In genomic region chr8:71562751-71563150, GRCm38 (mm10) we compare ENCODE assay signal across 8 mouse cellular contexts. TPM values are rescaled to one million over a fixed set of nuclear protein-coding genes. Genes with fewer than 3 reads are reported as not detected.
DNase-seq lines count a peak whose midpoint lies in the region; ATAC-seq and TF ChIP-seq lines count a peak whose summit lies in the region.
"Had no signal": no experiment of that assay in that cellular context is flagged by ENCODE, and none has a peak within 500 bp of the region (broad histone marks: within the 10 kb centered on the region; RNA-seq: fewer than 3 reads in every experiment).

No protein-coding gene starts in this region.

- no peak overlapping the region for H3K27ac ChIP-seq in cortical plate, adult 2 months (ENCODE audit: insufficient read depth, low read length)
- H3K27ac ChIP-seq in intestine, embryonic 15.5 days = no peak overlapping the region
- no peak overlapping the region for H3K27ac ChIP-seq in limb, embryonic 15.5 days
- H3K27ac ChIP-seq in midbrain, embryonic 16.5 days (ENCODE audit: low read length) = no peak overlapping the region
- H3K27ac ChIP-seq in spleen, adult 2 months (ENCODE audit: insufficient read depth, low read length) = no peak overlapping the region

- peaks cover 44% of the 10 kb centered on the region for H3K27me3 ChIP-seq in intestine, embryonic 15.5 days (replicated peaks)
- H3K27me3 ChIP-seq in limb, embryonic 15.5 days = peaks cover 77% of the 10 kb centered on the region
- peaks cover 55% of the 10 kb centered on the region for H3K27me3 ChIP-seq in midbrain, embryonic 16.5 days (ENCODE audit: control insufficient read depth, insufficient read depth, low read depth, low read length)
- H3K27me3 ChIP-seq in spleen, adult 2 months (ENCODE audit: control insufficient read depth, insufficient read depth, low read length) = no peaks in the 10 kb centered on the region

- peak; percentile 88 to 91 for DNase-seq in adrenal gland, adult 18-20 months (ENCODE audit: low spot score in 2 of 2)
- peak; percentile 79 to 84 for DNase-seq in gastrocnemius, postnatal 4 days (ENCODE audit: low spot score in 2 of 2)
- DNase-seq in spleen, adult 2 months (ENCODE audit: low read depth in 1 of 2, low spot score in 2 of 2) = peak; percentile 38 to 81

- peak overlapping the region; percentile 29; the same call in 1 of the 2 replicates for H3K9ac ChIP-seq in intestine, embryonic 15.5 days
- no peak overlapping the region for H3K9ac ChIP-seq in limb, embryonic 15.5 days
- H3K9ac ChIP-seq in midbrain, embryonic 16.5 days (ENCODE audit: low read depth, low read length) = peak overlapping the region; percentile 55

- no peak for TF ChIP-seq POLR2A in cortical plate, adult 2 months (IDR thresholded peaks at IDR 0.05; ENCODE audit: extremely low read depth, insufficient read depth, low read length)
- no peak for TF ChIP-seq POLR2A in spleen, adult 2 months (IDR thresholded peaks at IDR 0.05; ENCODE audit: low read depth, low read length)

- no peaks in the 10 kb centered on the region for H3K36me3 ChIP-seq in intestine, embryonic 15.5 days
- H3K36me3 ChIP-seq in limb, embryonic 15.5 days = no peaks in the 10 kb centered on the region
- H3K36me3 ChIP-seq in midbrain, embryonic 16.5 days (ENCODE audit: control insufficient read depth, insufficient read depth, low read length) = no peaks in the 10 kb centered on the region
- no peaks in the 10 kb centered on the region for H3K36me3 ChIP-seq in spleen, adult 2 months (ENCODE audit: control insufficient read depth, insufficient read depth, low read length)

- under 1% methylated on average over 33 of the region's 33 CpGs for WGBS in intestine, embryonic 15.5 days
- WGBS in limb, embryonic 15.5 days = 1% methylated on average over 33 of the region's 33 CpGs
- under 1% methylated on average over 33 of the region's 33 CpGs for WGBS in midbrain, embryonic 16.5 days
- WGBS in spleen, adult 2 months = 1% methylated on average over 33 of the region's 33 CpGs

- no peaks in the 10 kb centered on the region for H3K9me3 ChIP-seq in intestine, embryonic 15.5 days
- no peaks in the 10 kb centered on the region for H3K9me3 ChIP-seq in limb, embryonic 15.5 days
- no peaks in the 10 kb centered on the region for H3K9me3 ChIP-seq in midbrain, embryonic 16.5 days (replicated peaks; ENCODE audit: control insufficient read depth, low read length, poor library complexity, severe bottlenecking)

- ATAC-seq in intestine, embryonic 15.5 days = peak; percentile 48
- ATAC-seq in limb, embryonic 15.5 days (ENCODE audit: insufficient number of reproducible peaks, low FRiP score, low TSS enrichment, low read depth) = no peak
- ATAC-seq in midbrain, embryonic 16.5 days = peak; percentile 46; the same call in 1 of the 2 replicates

- TF ChIP-seq CTCF in cortical plate, adult 2 months (IDR thresholded peaks at IDR 0.05; ENCODE audit: extremely low read depth, insufficient read depth, low read length) = peak; percentile 44
- peak; percentile 89 for TF ChIP-seq CTCF in spleen, adult 2 months (IDR thresholded peaks at IDR 0.05; ENCODE audit: extremely low read depth, insufficient read depth, insufficient read length, insufficient replicate concordance)

- H3K4me3 ChIP-seq in cortical plate, adult 2 months (ENCODE audit: insufficient read depth, low read length) = no peak overlapping the region
- H3K4me3 ChIP-seq in intestine, embryonic 15.5 days (replicated peaks) = peak overlapping the region; percentile 26
- peak overlapping the region; percentile 32 for H3K4me3 ChIP-seq in limb, embryonic 15.5 days
- H3K4me3 ChIP-seq in midbrain, embryonic 16.5 days (ENCODE audit: low read depth, low read length) = peak overlapping the region; percentile 28
- no peak overlapping the region; the same call in 1 of the 2 replicates for H3K4me3 ChIP-seq in spleen, adult 2 months (ENCODE audit: extremely low read depth, insufficient read depth, insufficient read length)

- no peaks in the 10 kb centered on the region for H3K4me1 ChIP-seq in cortical plate, adult 2 months (ENCODE audit: control insufficient read depth, insufficient read depth, low read length)
- peaks cover 18% of the 10 kb centered on the region for H3K4me1 ChIP-seq in intestine, embryonic 15.5 days (replicated peaks)
- H3K4me1 ChIP-seq in limb, embryonic 15.5 days = peaks cover 23% of the 10 kb centered on the region
- H3K4me1 ChIP-seq in midbrain, embryonic 16.5 days (ENCODE audit: control insufficient read depth, insufficient read depth, low read length) = peaks cover 13% of the 10 kb centered on the region
- peaks cover 11% of the 10 kb centered on the region for H3K4me1 ChIP-seq in spleen, adult 2 months (ENCODE audit: control insufficient read depth, insufficient read depth, insufficient read length)

- peak overlapping the region; percentile 61 for H3K4me2 ChIP-seq in intestine, embryonic 15.5 days (replicated peaks)
- H3K4me2 ChIP-seq in limb, embryonic 15.5 days = peak overlapping the region; percentile 54
- peak overlapping the region; percentile 47 for H3K4me2 ChIP-seq in midbrain, embryonic 16.5 days (ENCODE audit: low read length)

RNA-seq across cellular contexts. Expression of gene Nxnl1, which starts 3.6 kb away (rescaled TPM):
- total RNA-seq in adrenal gland, adult 18-20 months (2021) = 1 to 10 TPM in 1 of 2 experiments, under 1 TPM in 1; 0.64 to 1.0 TPM
- 0.04 and 0.08 TPM in 2 replicates for polyA plus RNA-seq in cortical plate, adult 2 months (2012; rRNA removed)
- under 1 TPM; 0.26 to 0.29 TPM for total RNA-seq in gastrocnemius, postnatal 4 days (2021)
- 0.06 TPM in 1 of 2 replicates, not detected in the other for polyA plus RNA-seq in intestine, embryonic 15.5 days (2015; fragmentation: Nextera tagmentation; extraction: Ambion mirVana)
- polyA plus RNA-seq in limb, embryonic 15.5 days (2015; fragmentation: Nextera tagmentation; extraction: Ambion mirVana) = 0.14 TPM in 1 of 2 replicates, not detected in the other
- not detected in 2 replicates for polyA plus RNA-seq in midbrain, embryonic 16.5 days (2015; fragmentation: Nextera tagmentation; extraction: Ambion mirVana)
- not detected in 2 replicates for polyA plus RNA-seq in spleen, adult 2 months (2012; rRNA removed)
- total RNA-seq: left cerebral cortex, postnatal 10 days had no signal

RNA-seq across cellular contexts. Expression of gene Tmem221, which starts 4.1 kb away (rescaled TPM):
- 1 to 10 TPM; 3.6 to 7.4 TPM for total RNA-seq in adrenal gland, adult 18-20 months (2021)
- polyA plus RNA-seq in cortical plate, adult 2 months (2012; rRNA removed) = 0.19 and 0.30 TPM in 2 replicates
- total RNA-seq in gastrocnemius, postnatal 4 days (2021) = under 1 TPM in 1 of 2 experiments, not detected in 1; 0.21 TPM
- 2.1 and 2.8 TPM in 2 replicates for polyA plus RNA-seq in intestine, embryonic 15.5 days (2015; fragmentation: Nextera tagmentation; extraction: Ambion mirVana)
- 0.74 and 0.84 TPM in 2 replicates for polyA plus RNA-seq in limb, embryonic 15.5 days (2015; fragmentation: Nextera tagmentation; extraction: Ambion mirVana)
- 0.17 TPM in 1 of 2 replicates, not detected in the other for polyA plus RNA-seq in midbrain, embryonic 16.5 days (2015; fragmentation: Nextera tagmentation; extraction: Ambion mirVana)
- 8.5 and 8.9 TPM in 2 replicates for polyA plus RNA-seq in spleen, adult 2 months (2012; rRNA removed)
- total RNA-seq: left cerebral cortex, postnatal 10 days had no signal

RNA-seq across cellular contexts. Expression of gene Slc27a1, which starts 5.9 kb away (rescaled TPM):
- total RNA-seq in adrenal gland, adult 18-20 months (2021) = 100 to 1,000 TPM; 141 to 234 TPM
- polyA plus RNA-seq in cortical plate, adult 2 months (2012; rRNA removed) = 146 and 167 TPM in 2 replicates
- 10 to 100 TPM; 51.7 to 52.8 TPM for total RNA-seq in gastrocnemius, postnatal 4 days (2021)
- polyA plus RNA-seq in intestine, embryonic 15.5 days (2015; fragmentation: Nextera tagmentation; extraction: Ambion mirVana) = 23.3 and 25.1 TPM in 2 replicates
- 44.5 and 45.3 TPM in 2 replicates for polyA plus RNA-seq in limb, embryonic 15.5 days (2015; fragmentation: Nextera tagmentation; extraction: Ambion mirVana)
- polyA plus RNA-seq in midbrain, embryonic 16.5 days (2015; fragmentation: Nextera tagmentation; extraction: Ambion mirVana) = 71.4 and 79.2 TPM in 2 replicates
- 38.2 and 47.0 TPM in 2 replicates for polyA plus RNA-seq in spleen, adult 2 months (2012; rRNA removed)

RNA-seq across cellular contexts. Expression of gene Mvb12a, which starts 20.0 kb away (rescaled TPM):
- total RNA-seq in adrenal gland, adult 18-20 months (2021) = 10 to 100 TPM; 64.6 to 72.0 TPM
- 95.4 and 100 TPM in 2 replicates for polyA plus RNA-seq in cortical plate, adult 2 months (2012; rRNA removed)
- total RNA-seq in gastrocnemius, postnatal 4 days (2021) = 10 to 100 TPM; 30.3 to 33.1 TPM
- polyA plus RNA-seq in intestine, embryonic 15.5 days (2015; fragmentation: Nextera tagmentation; extraction: Ambion mirVana) = 103 and 115 TPM in 2 replicates
- polyA plus RNA-seq in limb, embryonic 15.5 days (2015; fragmentation: Nextera tagmentation; extraction: Ambion mirVana) = 95.7 and 102 TPM in 2 replicates
- 52.4 and 60.3 TPM in 2 replicates for polyA plus RNA-seq in midbrain, embryonic 16.5 days (2015; fragmentation: Nextera tagmentation; extraction: Ambion mirVana)
- polyA plus RNA-seq in spleen, adult 2 months (2012; rRNA removed) = 89.9 and 119 TPM in 2 replicates

RNA-seq across cellular contexts. Expression of gene Bst2, which starts 25.5 kb away (rescaled TPM):
- 10 to 100 TPM; 64.5 to 77.9 TPM for total RNA-seq in adrenal gland, adult 18-20 months (2021)
- polyA plus RNA-seq in cortical plate, adult 2 months (2012; rRNA removed) = 20.0 and 20.5 TPM in 2 replicates
- total RNA-seq in gastrocnemius, postnatal 4 days (2021) = 10 to 100 TPM; 18.3 to 20.1 TPM
- polyA plus RNA-seq in intestine, embryonic 15.5 days (2015; fragmentation: Nextera tagmentation; extraction: Ambion mirVana) = 43.0 and 45.5 TPM in 2 replicates
- 33.6 and 36.4 TPM in 2 replicates for polyA plus RNA-seq in limb, embryonic 15.5 days (2015; fragmentation: Nextera tagmentation; extraction: Ambion mirVana)
- 6.8 and 7.9 TPM in 2 replicates for polyA plus RNA-seq in midbrain, embryonic 16.5 days (2015; fragmentation: Nextera tagmentation; extraction: Ambion mirVana)
- polyA plus RNA-seq in spleen, adult 2 months (2012; rRNA removed) = 371 and 457 TPM in 2 replicates

Comparison
In these comparisons a context has a peak if more than half of its experiments do, and no peak if none do; other contexts are left out.
1. H3K4me3 ChIP-seq: peak in intestine, embryonic 15.5 days (single experiment), limb, embryonic 15.5 days (single experiment) and midbrain, embryonic 16.5 days (single experiment); none in cortical plate, adult 2 months (single experiment) and spleen, adult 2 months (single experiment).
2. Peak in every context shown above with its lines, with median percentiles within 50 percentile points of each other: DNase-seq and H3K4me2 ChIP-seq.